Mouse (Mus musculus) bone marrow macrophage, adult 2 months (primary cell): ENCODE measurements around the gene Bcap31. TPM values are rescaled to one million over a fixed set of nuclear protein-coding genes. Genes with fewer than 3 reads are reported as not detected.
A peak's percentile ranks its signal among the peaks of the same experiment; 100 is the strongest.
"Not testable (repeated sequence)": the region's sequence is repeated elsewhere in the genome, so short reads cannot be mapped to it uniquely, and the experiment has no call there.

Source experiments
- H3K27ac ChIP-seq: 2 replicates; pipeline ENCODE4 v1.5.1; 2012; ENCODE audit warnings: low read depth, low read length; ENCODE audit not compliant: insufficient read depth
- H3K4me1 ChIP-seq: 2 replicates; pipeline ENCODE4 v1.6.1; 2012; ENCODE audit warnings: low read length; ENCODE audit not compliant: control insufficient read depth, insufficient read depth
- H3K4me3 ChIP-seq: 2 replicates; pipeline ENCODE4 v1.5.1; 2012; ENCODE audit warnings: mild to moderate bottlenecking, low read length, moderate library complexity; ENCODE audit not compliant: insufficient read depth
- CTCF ChIP-seq: IDR thresholded peaks from 2 replicates; pipeline ENCODE4 v1.5.1; 2012; ENCODE audit warnings: low read depth, mild to moderate bottlenecking, low read length, moderate library complexity
- POLR2A ChIP-seq: IDR thresholded peaks from 2 replicates; pipeline ENCODE4 v1.6.1; 2012; ENCODE audit warnings: mild to moderate bottlenecking, low read depth, low read length, borderline replicate concordance
- polyA plus RNA-seq: library from polyadenylated mRNA; stranded (reverse); fragments of >200 nt; gene quantifications from 2 replicates; pipeline ENCODE4 v1.2.4, GENCODE M21; 2012; ENCODE audit not compliant: missing spikeins, insufficient read depth, insufficient read length

The Bcap31 gene
- 211 and 212 TPM in 2 replicates for polyA plus RNA-seq

DNA sequence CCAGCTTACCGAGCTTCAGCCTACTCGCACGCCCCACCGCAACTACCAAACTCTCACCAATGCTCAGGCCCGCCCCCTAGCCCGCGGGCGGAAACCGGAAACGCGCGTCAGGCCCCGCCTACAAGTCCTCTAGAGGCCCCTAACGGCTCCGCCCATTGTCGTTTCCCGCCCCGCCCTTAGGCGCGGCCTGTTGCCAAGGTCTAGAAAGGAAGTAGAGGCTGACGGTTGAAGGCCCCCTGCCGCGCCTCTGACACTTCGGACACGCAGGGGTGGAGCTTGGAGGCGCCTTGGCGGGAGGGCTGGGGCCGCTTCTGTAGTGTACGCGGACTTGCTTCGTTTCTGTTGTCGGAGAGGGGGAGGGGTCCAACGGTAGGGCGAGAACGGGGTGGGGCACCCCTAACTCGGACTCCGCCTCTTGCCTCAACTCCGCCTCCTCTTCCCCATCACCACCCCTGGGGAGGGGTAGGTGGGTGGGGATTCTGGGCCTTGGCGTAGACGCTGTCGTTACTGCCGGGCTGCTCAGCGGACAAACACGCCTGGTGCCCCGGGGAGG, at the start of gene Bcap31, which contains the start of gene Abcd1:
Bcap31 (minus strand) TSS at position 67 of the 553 bp plus-strand sequence.
Abcd1 (plus strand) TSS at position 489 of the 553 bp plus-strand sequence.
- peak within 1 kb of the TSS; percentile 98 for H3K27ac ChIP-seq
- TF ChIP-seq POLR2A, result no peak
- TF ChIP-seq CTCF, result no peak
- H3K4me1 ChIP-seq, result peaks cover 22% of the 10 kb centered on the region
- H3K4me3 ChIP-seq, result peak within 1 kb of the TSS; percentile 92

DNA sequence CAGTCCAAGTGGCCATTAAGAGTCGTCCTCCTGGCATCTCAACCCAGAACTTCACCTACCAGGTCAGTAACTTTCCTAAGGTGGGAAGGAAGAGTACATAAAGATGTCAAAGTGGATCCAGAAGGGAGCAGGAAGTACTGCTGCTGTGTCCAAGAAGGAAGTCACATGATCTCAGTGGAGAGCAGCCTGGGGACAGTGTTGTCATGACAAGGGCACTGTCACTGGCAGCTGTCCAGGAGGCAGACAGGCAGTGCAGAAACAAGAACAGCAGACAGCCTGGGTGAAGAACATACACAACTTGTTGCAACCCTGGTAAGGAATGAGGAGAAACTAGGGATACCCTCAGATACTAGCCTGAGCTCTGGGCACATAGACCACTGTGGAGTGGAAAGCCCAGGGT, 49.3 kb upstream of the Bcap31 start:
- peak overlapping the region; percentile 95 for H3K27ac ChIP-seq

DNA sequence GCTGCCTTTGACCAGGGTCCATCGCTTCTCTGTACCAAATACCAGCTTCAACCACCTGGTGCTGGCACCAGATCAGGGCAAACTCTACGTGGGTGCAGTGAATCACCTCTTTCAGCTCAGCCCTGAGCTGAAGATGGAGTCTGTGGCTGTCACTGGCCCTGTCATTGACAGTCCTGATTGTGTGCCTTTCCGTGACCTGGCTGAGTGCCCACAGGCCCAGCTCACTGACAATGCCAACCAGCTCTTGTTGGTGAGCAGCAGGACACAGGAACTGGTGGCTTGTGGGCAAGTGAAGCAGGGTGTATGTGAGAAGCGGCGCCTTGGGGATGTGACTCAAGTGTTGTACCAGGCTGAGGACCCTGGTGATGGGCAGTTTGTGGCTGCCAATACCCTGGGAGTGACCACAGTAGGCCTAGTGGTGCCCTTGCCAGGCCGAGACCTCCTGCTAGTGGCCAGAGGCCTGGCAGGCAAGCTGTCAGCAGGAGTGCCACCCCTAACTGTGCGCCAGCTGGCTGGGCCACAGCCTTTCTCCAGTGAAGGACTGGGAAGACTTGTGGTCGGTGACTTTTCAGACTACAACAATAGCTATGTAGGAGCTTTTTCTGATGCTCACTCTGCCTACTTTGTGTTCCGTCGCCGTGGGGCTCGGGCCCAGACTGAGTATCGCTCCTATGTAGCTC, 42.8 kb upstream of the Bcap31 start:
- Histone ChIP-seq H3K4me3 (no peak overlapping the region), H3K4me1 (peaks cover 10% of the 10 kb centered on the region), H3K27ac (no peak overlapping the region)
- TF ChIP-seq CTCF (no peak), POLR2A (no peak)

More for the DNA sequence above, 49.3 kb upstream of the Bcap31 start:
- TF ChIP-seq POLR2A (no peak), CTCF (no peak)
- 0 out of 2 replicates have a peak overlapping the region, but pooled peaks have one; percentile 18 for H3K4me3 ChIP-seq
- H3K4me1 ChIP-seq, result peaks cover 29% of the 10 kb centered on the region

DNA sequence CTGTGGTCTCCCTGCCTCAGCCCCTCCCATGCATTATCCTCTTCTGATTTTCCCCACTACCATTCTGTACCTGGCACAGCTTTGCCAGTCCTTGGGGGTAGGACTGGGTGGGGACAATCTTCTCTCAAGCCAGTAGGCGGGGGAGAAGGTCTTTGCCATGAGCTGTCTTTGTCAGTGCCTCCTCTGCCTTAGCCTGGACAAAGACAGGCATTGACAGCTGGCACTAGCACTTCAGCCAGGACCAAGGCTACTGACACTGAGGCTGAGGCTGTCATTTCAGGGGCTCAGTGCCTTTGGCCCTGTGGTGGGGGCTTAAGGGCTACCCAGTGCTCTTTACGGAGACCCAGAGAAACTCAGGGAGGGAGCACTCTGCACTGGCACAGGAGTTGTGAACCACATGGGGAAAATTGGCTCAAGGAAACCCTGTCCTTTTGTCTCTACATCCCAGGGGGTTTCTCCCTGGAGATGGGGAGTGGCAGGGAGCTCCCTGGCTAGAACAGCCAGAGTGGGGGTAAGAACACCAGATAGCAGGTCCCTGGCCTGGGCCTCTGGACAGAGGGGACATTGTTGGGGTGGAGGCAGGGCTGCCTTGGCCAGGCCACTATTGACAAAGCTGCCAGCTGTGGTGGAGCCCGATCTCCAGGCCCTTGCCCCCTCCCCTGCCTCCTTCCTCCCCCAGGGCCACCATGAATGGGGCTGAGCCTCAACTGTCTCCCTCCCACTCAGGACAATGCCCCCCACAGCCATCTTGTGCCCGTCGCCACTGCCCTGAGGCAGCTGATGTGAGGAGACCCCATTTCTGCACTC, 40.6 kb upstream of the Bcap31 start, which contains the start of gene Plxnb3:
Plxnb3 (plus strand) TSS at position 757 of the 807 bp plus-strand sequence.
- Histone ChIP-seq H3K27ac (no peak within 1 kb of the TSS), H3K4me3 (no peak within 1 kb of the TSS), H3K4me1 (peaks cover 8% of the 10 kb centered on the region)
- no peak for TF ChIP-seq CTCF
- no peak for TF ChIP-seq POLR2A

DNA sequence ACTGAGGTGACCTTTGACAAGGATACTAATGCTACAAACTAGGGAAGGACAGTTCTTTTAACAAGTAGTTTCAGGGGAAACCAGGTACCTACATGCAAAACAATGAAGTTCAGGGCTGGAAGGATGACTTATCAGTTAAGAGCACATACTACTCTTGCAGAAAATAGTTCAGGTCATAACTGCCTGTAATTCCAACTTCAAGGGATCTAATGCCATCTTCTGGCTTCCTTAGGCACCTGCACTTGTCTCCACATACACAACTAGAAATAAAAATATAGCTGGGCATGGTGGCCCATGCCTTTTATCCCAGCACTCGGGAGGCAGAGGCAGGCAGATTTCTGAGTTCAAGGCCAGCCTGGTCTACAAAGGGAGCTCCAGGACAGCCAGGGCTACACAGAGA, 33.0 kb upstream of the Bcap31 start:
- Histone ChIP-seq H3K27ac (no peak overlapping the region), H3K4me1 (no peaks in the 10 kb centered on the region), H3K4me3 (no peak overlapping the region)
- TF ChIP-seq CTCF, result no peak
- no peak for TF ChIP-seq POLR2A

DNA sequence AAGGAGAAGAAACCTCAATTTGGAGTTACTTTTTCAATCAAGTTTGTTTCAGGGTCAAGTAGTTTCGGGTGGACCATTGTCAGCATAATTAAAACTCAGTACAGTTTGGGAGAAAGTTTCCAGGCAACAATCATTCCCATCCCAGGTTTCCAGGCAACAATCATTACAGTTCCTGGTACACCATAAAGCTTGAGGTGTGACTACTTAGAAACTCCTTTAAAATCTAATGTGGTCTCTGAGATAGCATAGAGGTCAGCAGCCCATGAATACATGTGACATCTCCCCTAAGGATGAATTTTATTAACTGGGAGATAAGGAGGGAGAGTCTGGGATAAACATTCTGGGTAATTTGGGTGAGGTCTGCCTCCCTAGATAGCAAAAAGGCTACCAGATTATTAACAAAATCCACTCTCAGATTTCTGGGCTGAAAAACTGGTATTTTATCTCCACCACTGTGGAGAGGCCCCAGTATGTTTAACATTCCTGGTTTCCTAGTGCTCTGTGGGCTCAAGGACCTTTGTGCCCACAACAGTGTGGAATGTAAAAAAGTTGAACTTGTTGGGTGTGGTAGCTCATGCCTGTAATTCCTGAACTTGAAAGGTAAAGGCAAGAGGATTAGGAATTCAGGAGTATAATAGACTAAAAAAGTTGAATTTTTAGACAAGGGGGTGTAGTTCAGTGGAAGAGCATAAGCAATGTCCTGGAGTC, 29.0 kb upstream of the Bcap31 start:
- TF ChIP-seq CTCF (no peak), POLR2A (no peak)
- no peaks in the 10 kb centered on the region for H3K4me1 ChIP-seq
- H3K27ac ChIP-seq, result no peak overlapping the region
- no peak overlapping the region for H3K4me3 ChIP-seq

DNA sequence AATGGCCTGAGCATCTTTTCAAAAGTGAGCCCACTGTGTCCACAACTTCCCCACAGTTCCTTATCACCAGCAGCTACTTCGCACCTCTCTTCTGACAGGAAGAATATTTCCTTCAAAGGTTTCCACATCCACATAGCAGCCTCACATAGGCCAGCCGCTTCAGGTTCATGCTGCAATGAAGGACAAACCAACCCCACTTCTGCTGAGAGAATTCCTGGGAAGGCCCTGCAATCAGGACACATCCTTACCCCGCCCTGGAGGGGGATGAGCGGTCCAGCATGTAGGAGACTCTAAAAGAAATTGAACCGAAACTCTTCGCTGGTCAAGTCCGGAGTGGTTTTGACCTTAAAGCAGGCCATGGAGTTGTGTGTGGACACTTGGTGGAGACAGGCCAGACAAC, 23.9 kb upstream of the Bcap31 start:
- not testable (repeated sequence) for H3K4me3 ChIP-seq, H3K27ac ChIP-seq, H3K4me1 ChIP-seq

DNA sequence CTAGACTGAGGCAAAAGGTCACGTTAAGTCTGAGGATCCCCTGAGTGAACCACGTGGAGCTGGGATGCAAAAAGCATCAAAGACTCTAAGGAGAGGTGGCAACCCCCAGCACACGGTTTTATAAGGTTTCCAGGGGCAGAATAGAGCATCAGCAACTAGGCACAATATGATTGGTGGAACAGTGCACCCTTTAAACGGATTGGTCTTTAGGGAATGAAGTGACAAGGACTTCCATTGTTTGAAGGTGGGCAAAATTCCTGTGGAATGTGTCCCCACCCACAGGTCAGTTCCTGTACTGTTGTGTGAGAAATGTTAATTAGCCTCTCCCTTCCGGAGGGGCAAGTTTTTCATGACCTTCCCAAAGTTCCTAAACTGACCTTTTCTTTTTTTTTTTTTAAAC, 23.2 kb upstream of the Bcap31 start:
- no peak overlapping the region for H3K4me3 ChIP-seq
- H3K4me1 ChIP-seq, result no peaks in the 10 kb centered on the region
- no peak overlapping the region for H3K27ac ChIP-seq
- TF ChIP-seq CTCF (no peak), POLR2A (no peak)

DNA sequence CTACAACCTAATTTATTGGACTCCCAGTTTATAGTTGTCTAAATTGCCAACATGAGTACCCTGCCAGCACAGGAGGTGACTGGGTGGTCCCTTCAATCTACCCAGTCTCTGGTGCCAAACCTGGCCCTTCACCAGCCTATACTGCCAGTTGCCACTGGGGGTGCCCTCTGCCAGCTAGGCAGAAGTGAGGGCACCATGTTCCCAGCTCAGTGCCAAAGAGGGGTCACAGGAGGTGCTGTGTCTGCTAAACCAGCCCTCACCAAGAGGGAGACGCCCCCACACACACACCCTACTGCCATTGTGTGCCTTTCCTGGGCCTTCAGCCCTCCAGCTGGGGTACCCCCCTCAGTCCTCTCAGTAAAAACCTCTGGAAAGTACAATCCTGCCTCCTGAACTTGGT, 22.2 kb upstream of the Bcap31 start:
- Histone ChIP-seq H3K4me1 (no peaks in the 10 kb centered on the region), H3K27ac (no peak overlapping the region), H3K4me3 (no peak overlapping the region)
- TF ChIP-seq CTCF (no peak), POLR2A (no peak)
